8 mouse cellular contexts compared by ENCODE assay signal in the genomic region with DNA sequence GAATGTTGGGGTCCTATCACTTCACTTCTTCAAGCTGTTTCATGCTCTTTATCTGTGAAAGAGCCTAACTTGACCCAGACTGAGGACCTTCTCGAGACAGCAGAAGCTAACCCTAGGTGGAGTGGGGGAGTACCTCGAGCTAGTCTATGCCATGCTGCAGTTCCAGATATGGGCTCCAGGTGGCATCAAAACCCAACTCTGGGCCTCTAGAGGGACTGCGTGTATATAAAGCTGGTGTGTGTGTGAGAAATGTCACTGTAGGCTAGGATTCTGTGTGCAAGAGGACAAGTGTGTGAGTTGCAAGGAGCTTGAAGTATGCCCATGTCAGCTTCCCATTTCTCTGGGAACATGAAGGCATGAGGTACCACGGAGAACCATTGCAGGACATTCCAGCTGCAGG. TPM values are rescaled to one million over a fixed set of nuclear protein-coding genes. Genes with fewer than 3 reads are reported as not detected.
A peak's percentile ranks its signal among the peaks of the same experiment; 100 is the strongest.
DNase-seq lines count a peak whose midpoint lies in the region; ATAC-seq and TF ChIP-seq lines count a peak whose summit lies in the region.

No protein-coding gene starts in this region.

- no peak overlapping the region for H3K4me3 ChIP-seq in E14TG2a.4 (replicated peaks; ENCODE audit: low read length)
- no peak overlapping the region for H3K4me3 ChIP-seq in lung, postnatal 0 days (ENCODE audit: low read depth, low read length)

- no peak overlapping the region for H3K27ac ChIP-seq in lung, postnatal 0 days (ENCODE audit: low read length)

- H3K4me1 ChIP-seq in E14TG2a.4 (replicated peaks; ENCODE audit: low read depth, low read length): peaks cover 30% of the 10 kb centered on the region
- H3K4me1 ChIP-seq in lung, postnatal 0 days (ENCODE audit: insufficient read depth, low read depth, low read length): peaks cover 39% of the 10 kb centered on the region

- peak; percentile 99 for TF ChIP-seq CTCF in E14TG2a.4 (conservative IDR thresholded peaks at IDR 0.05; ENCODE audit: low read length)
- peak; percentile 96 for TF ChIP-seq CTCF in lung, postnatal 0 days (IDR thresholded peaks at IDR 0.05)

- no peak overlapping the region for H3K4me2 ChIP-seq in lung, postnatal 0 days (replicated peaks; ENCODE audit: low read depth, low read length)

- H3K36me3 ChIP-seq in E14TG2a.4 (ENCODE audit: insufficient read depth, low read length): no peaks in the 10 kb centered on the region
- H3K36me3 ChIP-seq in lung, postnatal 0 days (ENCODE audit: insufficient read depth, low read length): no peaks in the 10 kb centered on the region

- DNase-seq in adipocyte (ENCODE audit: low spot score): peak; percentile 90
- peak; percentile 54 to 66 for DNase-seq in gastrocnemius, adult 8-10 months (ENCODE audit: low spot score in 2 of 2)
- peak; percentile 86 for DNase-seq in layer of hippocampus, adult 11-12 months (ENCODE audit: low spot score)
- DNase-seq in lung, postnatal 0 days (ENCODE audit: low spot score): peak; percentile 85
- DNase-seq in right cerebral cortex, adult 18-20 months: peak; percentile 82
- DNase-seq in yolk sac, embryonic 10.5 days (ENCODE audit: low spot score): no peak

- peaks cover 65% of the 10 kb centered on the region for H3K27me3 ChIP-seq in E14TG2a.4 (ENCODE audit: insufficient read depth, low read length)
- H3K27me3 ChIP-seq in lung, postnatal 0 days (replicated peaks; ENCODE audit: insufficient read depth, low read length): no peaks in the 10 kb centered on the region

- H3K9ac ChIP-seq in lung, postnatal 0 days (replicated peaks; ENCODE audit: low read depth): no peak overlapping the region

- TF ChIP-seq EP300 in lung, postnatal 0 days (IDR thresholded peaks at IDR 0.05): no peak

- peak; percentile 53 for ATAC-seq in common myeloid progenitor, adult 5-6 weeks (replicated peaks; ENCODE audit: low read depth, poor library complexity, severe bottlenecking)
- ATAC-seq in lung, postnatal 0 days: no peak

- no peaks in the 10 kb centered on the region for H3K9me3 ChIP-seq in E14TG2a.4 (ENCODE audit: low read length)
- no peaks in the 10 kb centered on the region for H3K9me3 ChIP-seq in lung, postnatal 0 days (ENCODE audit: low read length)

- WGBS in lung, postnatal 0 days: 16% methylated on average over 4 of the region's 4 CpGs

RNA-seq across cellular contexts. Expression of a gene that starts 53.2 kb away (rescaled TPM):
- total RNA-seq in common myeloid progenitor, adult 5-6 weeks (2017): 30.5 and 46.6 TPM in 2 replicates
- total RNA-seq in gastrocnemius, adult 8-10 months (2022): 10 to 100 TPM; 32.6 to 36.2 (median 34.6) TPM
- polyA plus RNA-seq in lung, postnatal 0 days (2015; fragmentation: Nextera tagmentation; extraction: Ambion mirVana): 9.5 and 9.9 TPM in 2 replicates
